Mouse (Mus musculus): ENCODE measurements around the gene Eefsec.

DNA sequence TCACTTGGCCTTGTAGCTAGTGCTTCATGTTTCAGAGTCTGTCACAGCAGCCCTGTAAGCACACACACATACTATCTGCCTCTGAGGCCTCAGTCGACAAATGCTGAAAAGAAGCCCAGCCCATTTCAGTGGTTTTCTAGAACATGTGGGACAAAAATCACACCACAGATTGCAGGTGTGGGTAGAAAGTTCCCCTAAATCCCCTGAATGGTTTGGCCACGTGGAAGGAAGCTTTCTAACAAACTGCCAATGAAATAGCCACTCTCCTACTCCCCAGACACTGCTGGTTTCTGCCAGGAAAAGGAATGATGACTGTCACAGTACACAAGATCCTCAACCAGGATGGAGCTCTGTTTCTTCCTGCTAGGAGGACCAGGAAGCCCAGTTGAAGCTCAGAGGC, 33.7 kb downstream of the Eefsec start:
- TF ChIP-seq CTCF (IDR thresholded peaks at IDR 0.05; ENCODE audit: extremely low read depth, insufficient read length, insufficient replicate concordance, low read depth, low read length) (no peak), POLR2A (IDR thresholded peaks at IDR 0.05; ENCODE audit: low read depth, low read length) (no peak)

All from small intestine, adult 2 months (tissue).